Mouse (Mus musculus): Measurements from ENCODE around the gene Pitpna. TPM values are rescaled to one million over a fixed set of nuclear protein-coding genes. Genes with fewer than 3 reads are reported as not detected.
A peak's percentile ranks its signal among the peaks of the same experiment; 100 is the strongest.
"Not testable (repeated sequence)": the region's sequence is repeated elsewhere in the genome, so short reads cannot be mapped to it uniquely, and the experiment has no call there.

Pitpna gene
- total RNA-seq, 2 experiments from 2014 or later = 120 to 135 TPM

GRCm38 (mm10) chr11:75588285-75588941, 516 bp downstream of the Pitpna start:
- no peak for DNase-seq (ENCODE audit: low spot score in 2 of 2)

- DNase-seq (ENCODE audit: low spot score in 2 of 2) = no peak
These were observed 4.7 kb downstream of the Pitpna start for GRCm38 (mm10) chr11:75592612-75593011.

DNA sequence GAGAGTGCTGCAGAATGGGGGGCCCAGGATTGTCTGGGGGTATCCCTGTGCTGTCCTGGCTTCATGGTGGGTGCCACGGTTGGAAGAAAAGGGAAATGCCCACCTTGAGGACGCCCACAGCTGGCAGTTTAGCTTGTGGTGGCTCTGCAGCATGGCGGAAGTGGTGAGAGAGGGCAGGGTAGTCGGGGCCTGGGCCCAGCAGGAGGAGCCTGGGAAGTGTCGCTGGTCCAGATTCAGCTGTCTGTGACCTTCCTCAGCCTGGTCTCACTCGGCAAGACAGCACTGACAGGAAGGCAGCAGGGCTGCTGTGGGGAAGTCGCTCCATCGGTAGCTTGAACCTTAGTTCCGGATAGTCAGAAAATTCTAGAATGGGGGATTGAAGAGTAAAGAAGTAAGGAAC, 6.5 kb downstream of the Pitpna start:
- DNase-seq (ENCODE audit: low spot score in 2 of 2) = no peak

GRCm38 (mm10) chr11:75595404-75595803, 7.5 kb downstream of the Pitpna start:
- DNase-seq (ENCODE audit: low spot score in 2 of 2) = no peak

DNA sequence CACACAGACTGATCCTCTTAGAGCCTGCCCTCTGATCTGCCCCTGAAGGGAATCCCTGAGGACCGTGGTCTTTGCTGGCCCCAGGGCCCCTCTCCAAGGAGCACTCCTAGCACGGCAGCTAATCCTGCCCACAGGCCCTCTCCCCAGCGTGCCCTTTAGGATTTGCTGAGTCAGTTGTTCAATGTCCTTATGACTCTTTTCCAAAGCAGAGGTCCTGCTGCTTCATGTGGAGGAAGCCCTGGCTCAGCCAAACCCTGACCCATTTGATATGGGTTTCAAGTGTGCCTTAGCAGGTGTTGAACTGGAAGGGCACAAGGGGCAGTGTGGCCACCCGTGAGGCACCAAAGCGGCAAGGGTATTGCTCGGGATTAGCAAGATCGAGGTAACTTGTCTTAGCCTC, 7.9 kb downstream of the Pitpna start:
- DNase-seq (ENCODE audit: low spot score in 2 of 2) = no peak

DNA sequence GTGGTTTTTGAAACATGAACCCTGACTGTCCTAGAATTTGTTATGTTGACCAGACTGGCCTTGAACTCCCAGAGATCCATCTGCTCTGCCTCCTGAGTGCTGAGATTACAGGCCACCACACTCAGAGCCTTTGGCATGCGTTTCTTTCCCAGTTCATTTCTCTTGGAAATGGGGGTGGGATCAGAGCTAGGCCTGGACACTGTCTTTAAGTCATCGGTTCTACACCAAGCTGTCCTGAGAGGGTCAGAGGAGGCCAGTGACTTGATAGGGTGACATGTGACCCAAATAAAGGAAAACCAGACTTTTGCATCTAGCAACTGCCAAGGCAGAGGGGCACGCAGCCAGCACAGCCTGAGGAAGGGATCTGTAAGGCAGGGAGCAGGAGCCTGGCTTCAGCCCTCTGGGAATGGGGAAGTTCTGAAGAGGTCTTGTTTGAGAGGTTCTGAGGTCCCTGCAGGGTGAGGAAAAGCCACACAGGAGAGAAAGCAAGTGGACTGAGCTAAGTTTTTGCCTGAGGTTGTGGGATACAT, 8.9 kb downstream of the Pitpna start:
- DNase-seq (ENCODE audit: low spot score in 2 of 2) = no peak

GRCm38 (mm10) chr11:75598004-75598403, 10.1 kb downstream of the Pitpna start:
- DNase-seq (ENCODE audit: low spot score in 2 of 2) = no peak

GRCm38 (mm10) chr11:75599802-75600201, 11.9 kb downstream of the Pitpna start:
- not testable (repeated sequence) for DNase-seq (ENCODE audit: low spot score in 2 of 2)

DNA sequence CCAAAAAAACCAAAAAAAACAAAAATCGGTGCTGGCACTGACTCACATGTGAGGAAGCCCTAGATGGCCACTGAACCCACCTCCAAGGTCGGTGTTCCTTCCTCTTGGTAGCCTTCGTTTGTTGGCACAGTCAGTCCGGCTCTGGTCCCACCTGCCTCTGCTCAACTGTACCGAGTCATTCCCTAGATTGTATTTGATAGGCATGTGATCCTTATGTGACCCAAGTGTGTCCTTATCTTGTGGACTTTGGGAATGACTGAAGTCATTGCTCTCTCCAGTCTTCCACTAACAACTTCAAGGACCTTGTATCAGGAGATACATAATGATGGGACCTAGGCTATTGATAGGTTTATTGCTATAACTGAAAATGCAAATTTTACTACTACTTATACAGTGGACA, 16.9 kb downstream of the Pitpna start:
- no peak for DNase-seq (ENCODE audit: low spot score in 2 of 2)

- no peak for DNase-seq (ENCODE audit: low spot score in 2 of 2)
These were observed 17.4 kb downstream of the Pitpna start for GRCm38 (mm10) chr11:75605318-75605717.

- DNase-seq (ENCODE audit: low spot score in 2 of 2) = no peak
These were observed 20.9 kb downstream of the Pitpna start for GRCm38 (mm10) chr11:75608776-75609175.

- DNase-seq (ENCODE audit: low spot score in 2 of 2) = no peak
These were observed 22.1 kb downstream of the Pitpna start for GRCm38 (mm10) chr11:75610021-75610420.

DNA sequence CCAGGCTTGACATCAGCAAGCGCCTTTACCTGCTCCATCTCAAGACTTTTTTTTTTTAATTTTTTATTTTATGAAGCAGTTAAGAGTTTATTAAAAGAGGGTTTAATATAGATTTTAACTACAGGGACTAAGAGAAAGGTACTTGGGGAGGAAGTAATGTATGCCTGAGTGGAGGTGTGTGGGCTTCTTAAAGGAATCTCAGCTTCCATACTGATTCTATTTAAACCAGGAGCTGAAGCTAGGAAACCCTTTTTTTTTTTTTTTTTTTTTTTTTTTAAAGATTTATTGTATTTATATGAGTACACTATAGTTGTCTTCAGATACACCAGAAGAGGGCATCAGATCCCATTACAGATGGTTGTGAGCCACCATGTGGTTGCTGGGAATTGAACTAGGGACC, 26.9 kb downstream of the Pitpna start:
- no peak for DNase-seq (ENCODE audit: low spot score in 2 of 2)

DNA sequence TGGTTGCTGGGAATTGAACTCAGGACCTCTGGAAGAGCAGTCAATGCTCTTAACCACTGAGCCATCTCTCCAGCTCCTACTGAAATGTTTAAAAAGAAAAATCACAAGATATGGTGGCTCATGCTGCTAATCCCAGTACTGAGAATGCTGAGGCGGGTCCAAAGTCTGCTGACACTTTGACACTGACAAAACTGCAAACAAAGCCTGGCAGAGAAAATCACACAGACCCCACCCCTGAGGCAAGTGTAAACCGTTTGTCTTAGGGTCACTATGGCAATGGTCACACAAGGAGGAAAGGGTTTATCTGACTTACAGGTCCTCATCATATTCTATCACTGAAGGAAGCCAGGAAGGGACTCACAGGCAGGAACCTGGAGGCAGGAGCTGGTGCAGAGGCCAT, 27.7 kb downstream of the Pitpna start:
- no peak for DNase-seq (ENCODE audit: low spot score in 2 of 2)

GRCm38 (mm10) chr11:75619133-75619532, 31.2 kb downstream of the Pitpna start:
- DNase-seq (ENCODE audit: low spot score in 2 of 2) = no peak

DNA sequence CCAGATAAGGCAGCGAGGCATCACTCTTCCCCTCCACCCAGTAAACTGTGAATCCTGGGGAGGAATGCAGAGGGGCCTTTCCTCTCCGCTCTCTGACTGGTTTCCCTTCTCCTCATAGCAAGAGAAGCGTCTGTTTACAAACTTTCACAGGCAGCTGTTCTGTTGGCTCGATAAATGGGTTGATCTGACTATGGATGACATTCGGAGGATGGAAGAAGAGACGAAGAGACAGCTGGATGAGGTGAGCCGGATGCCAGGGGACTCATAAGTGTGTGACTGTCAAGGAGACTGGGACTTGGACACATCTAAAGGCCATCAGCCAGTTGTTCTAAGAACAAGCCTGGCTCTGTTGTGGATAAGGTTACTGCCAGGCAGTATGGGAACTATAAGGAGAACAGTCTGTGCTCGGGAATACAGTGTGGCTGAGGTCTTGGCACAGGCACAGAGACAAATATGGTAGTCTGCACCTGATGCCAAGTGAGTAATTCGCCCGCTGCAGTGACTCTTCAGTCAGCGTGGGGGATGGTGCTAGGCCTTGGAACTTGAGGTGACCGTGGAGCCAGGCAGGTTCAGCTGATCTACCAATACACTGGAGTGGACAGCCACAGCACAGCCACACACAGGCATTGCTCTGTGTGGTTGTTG, 32.4 kb downstream of the Pitpna start:
- DNase-seq (ENCODE audit: low spot score in 2 of 2) = no peak

- DNase-seq (ENCODE audit: low spot score in 2 of 2) = no peak
These were observed 33.5 kb downstream of the Pitpna start for GRCm38 (mm10) chr11:75621426-75621825.

- DNase-seq (ENCODE audit: low spot score in 2 of 2) = no peak
These were observed 34.9 kb downstream of the Pitpna start for GRCm38 (mm10) chr11:75622588-75623329.

- DNase-seq (ENCODE audit: low spot score in 2 of 2) = no peak
These were observed 36.2 kb downstream of the Pitpna start for GRCm38 (mm10) chr11:75624102-75624554.

DNA sequence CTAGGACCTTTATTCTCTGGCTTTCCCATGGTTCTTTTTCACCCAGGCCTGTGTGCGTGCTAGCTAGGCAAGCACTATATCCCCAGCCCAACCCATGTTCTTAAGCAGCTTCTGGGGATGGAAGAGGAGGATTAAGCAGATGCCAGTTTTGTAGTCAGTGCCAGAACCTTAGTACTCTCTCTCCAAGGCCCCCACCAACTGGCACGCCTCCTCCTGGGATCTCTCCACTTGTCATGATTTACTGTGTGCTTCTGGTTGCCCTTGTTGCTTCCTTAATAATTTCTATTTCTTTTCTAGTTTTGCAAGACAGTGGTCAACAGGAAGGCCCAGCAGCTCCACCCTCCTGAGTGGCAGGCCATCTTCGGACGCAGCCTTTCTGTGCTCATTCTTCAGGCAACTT, 37.9 kb downstream of the Pitpna start:
- no peak for DNase-seq (ENCODE audit: low spot score in 2 of 2)

DNA sequence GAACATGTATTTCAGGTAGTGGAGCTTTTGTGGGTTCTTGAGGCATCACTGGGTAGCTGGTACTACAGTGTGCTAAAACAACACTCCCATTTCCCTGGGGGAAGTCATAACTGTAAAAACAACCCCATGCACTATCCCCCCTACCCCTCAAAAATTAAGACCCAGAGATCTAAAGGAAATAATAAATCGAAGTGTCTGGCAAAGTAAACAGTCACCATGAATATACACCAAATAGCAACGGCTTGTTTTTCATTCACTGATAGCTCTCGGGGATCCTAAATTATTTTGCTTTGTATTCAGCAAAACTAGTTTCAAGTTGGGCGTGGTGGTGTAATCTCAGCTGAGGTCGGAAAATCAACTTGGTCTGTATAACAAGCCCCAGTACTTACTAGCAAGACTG, 42.2 kb downstream of the Pitpna start:
- DNase-seq (ENCODE audit: low spot score in 2 of 2) = no peak

GRCm38 (mm10) chr11:75630645-75631229, 42.8 kb downstream of the Pitpna start, which contains the start of gene Inpp5k:
TSS of gene Inpp5k (plus strand) at chr11:75630988.
- peak; percentile 81 to 89 for DNase-seq (ENCODE audit: low spot score in 2 of 2)

Measured in adrenal gland, postnatal 4 days (tissue).